Mouse (Mus musculus) layer of hippocampus, postnatal 36 days (tissue): ENCODE results near the gene Btbd35f27. TPM values are rescaled to one million over a fixed set of nuclear protein-coding genes. Genes with fewer than 3 reads are reported as not detected.
"Not testable (repeated sequence)": the region's sequence is repeated elsewhere in the genome, so short reads cannot be mapped to it uniquely, and the experiment has no call there.

ENCODE experiments used
- DNase-seq, 2 experiments: peaks; one replicate each; pipeline ENCODE4 v3.0.0; 2022
- total RNA-seq, 2 experiments: library from RNA; stranded (reverse); gene quantifications; 2 replicates each; pipeline ENCODE4 v1.2.3; 2021

Gene Btbd35f27
- not detected for total RNA-seq

DNA sequence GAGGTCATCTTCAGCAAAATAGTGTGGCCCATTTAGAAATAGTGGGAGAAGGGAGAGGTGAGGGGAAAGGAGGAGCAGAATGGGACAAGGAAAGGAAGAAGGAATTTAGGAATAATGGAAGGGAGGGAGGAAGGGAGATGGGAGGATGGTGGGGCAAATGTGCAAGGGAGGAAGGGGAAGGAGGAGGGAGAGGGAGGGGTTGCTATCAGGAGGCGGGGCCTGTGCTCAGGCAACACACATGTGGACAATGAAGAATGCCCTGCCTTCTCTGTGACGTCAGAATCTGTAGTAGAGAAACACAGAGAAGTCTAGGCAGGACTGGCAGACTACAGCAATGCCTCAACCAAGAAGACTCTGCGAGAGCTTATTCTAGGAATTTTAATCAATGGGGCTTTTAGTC lies at the start of gene Btbd35f27:
TSS of gene Btbd35f27 (plus strand) at position 301 of the 400 bp plus-strand sequence.
- not testable (repeated sequence) for DNase-seq

Other genes starting within 250 kb of the Btbd35f27 start
- not detected for gene Btbd35f4, start 151.6 kb upstream of the Btbd35f27 start, total RNA-seq